Mouse (Mus musculus) hindbrain, embryonic 15.5 days (tissue): ENCODE data around the gene Fto. TPM values are rescaled to one million over a fixed set of nuclear protein-coding genes. Genes with fewer than 3 reads are reported as not detected.

ENCODE experiments used
- ATAC-seq: fragments of 200-750 bp; cut with Nextera tagmentation; 2 replicates; pipeline ENCODE4 v1.8.0; 2017; ENCODE audit warnings: low read depth, moderate number of reproducible peaks, moderate TSS enrichment; ENCODE audit not compliant: low FRiP score
- H3K27ac ChIP-seq: fragments of 300-500 bp; sonication (generic); replicated peaks from 2 replicates; pipeline ENCODE4 v1.5.1; 2015; ENCODE audit warnings: mild to moderate bottlenecking, inconsistent platforms
- H3K27me3 ChIP-seq: fragments of 300-500 bp; sonication (generic); 2 replicates; pipeline ENCODE4 v1.6.1; 2015; ENCODE audit warnings: control low read depth, inconsistent platforms
- H3K36me3 ChIP-seq: fragments of 300-500 bp; sonication (generic); 2 replicates; pipeline ENCODE4 v1.6.1; 2015; ENCODE audit warnings: control low read depth, inconsistent platforms
- H3K4me1 ChIP-seq: fragments of 300-500 bp; sonication (generic); replicated peaks from 2 replicates; pipeline ENCODE4 v1.6.1; 2015; ENCODE audit warnings: control low read depth, inconsistent platforms
- H3K4me2 ChIP-seq: fragments of 300-500 bp; sonication (generic); 2 replicates; pipeline ENCODE4 v1.6.1; 2015; ENCODE audit warnings: moderate library complexity, mild to moderate bottlenecking, inconsistent platforms
- H3K4me3 ChIP-seq: fragments of 300-500 bp; sonication (generic); 2 replicates; pipeline ENCODE4 v1.5.1; 2015; ENCODE audit warnings: mild to moderate bottlenecking, inconsistent platforms
- H3K9ac ChIP-seq: fragments of 300-500 bp; sonication (generic); 2 replicates; pipeline ENCODE4 v1.6.1; 2015; ENCODE audit warnings: inconsistent platforms
- H3K9me3 ChIP-seq: fragments of 300-500 bp; sonication (generic); 2 replicates; pipeline ENCODE4 v1.6.1; 2016; ENCODE audit warnings: control low read depth, inconsistent platforms
- WGBS: fragments of 180-500 bp; shearing (Covaris S2); methylation state at CpG from one replicate; pipeline ENCODE4 v1.1.7; 2015; 5-methylcytosine and 5-hydroxymethylcytosine counted together
- polyA plus RNA-seq: library from polyadenylated mRNA; unstranded; fragments of >200 nt; fragmentation: Nextera tagmentation; extraction: Ambion mirVana; gene quantifications from 2 replicates; pipeline ENCODE4 v1.2.1, GENCODE M21; 2015

Gene Fto
- polyA plus RNA-seq = 138 and 158 TPM in 2 replicates

GRCm38 (mm10) chr8:91312835-91313832 lies at the start of gene Fto, which contains the start of gene Rpgrip1l:
Gene Fto, plus strand, starts transcription at chr8:91313525.
Gene Rpgrip1l, minus strand, starts transcription at chr8:91313262.
- Histone ChIP-seq H3K27ac (peak within 1 kb of the TSS; percentile 86), H3K4me3 (peak within 1 kb of the TSS; percentile 73), H3K4me1 (peaks cover 28% of the 10 kb centered on the region), H3K9me3 (no peaks in the 10 kb centered on the region), H3K4me2 (peak within 1 kb of the TSS; percentile 73), H3K27me3 (no peaks in the 10 kb centered on the region), H3K36me3 (no peaks in the 10 kb centered on the region), H3K9ac (peak within 1 kb of the TSS; percentile 82)
- peak; percentile 99 for ATAC-seq
- under 1% methylated on average over 59 of the region's 59 CpGs for WGBS

DNA sequence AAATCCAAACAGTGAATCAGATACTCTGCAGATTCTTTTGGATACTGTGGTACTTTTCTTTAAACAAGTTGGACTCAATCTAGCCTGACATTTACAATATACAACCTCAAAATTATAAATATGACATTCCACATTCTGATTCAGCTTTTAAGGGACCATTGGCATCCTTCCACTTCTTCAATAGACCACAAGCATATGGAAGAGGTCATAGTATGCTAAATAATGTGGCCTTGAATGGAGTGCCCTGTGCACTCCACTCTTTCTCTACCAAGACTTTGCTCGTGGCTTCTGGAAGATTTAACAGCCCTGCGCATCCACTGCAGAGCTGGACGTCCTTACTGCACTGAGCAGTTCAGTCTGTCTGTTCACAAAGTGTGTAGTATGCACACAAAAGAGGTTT lies 49.4 kb upstream of the Fto start:
- 80% methylated on average over 3 of the region's 3 CpGs for WGBS
- Histone ChIP-seq H3K4me3 (no peak overlapping the region), H3K9ac (no peak overlapping the region), H3K4me1 (no peaks in the 10 kb centered on the region), H3K27me3 (no peaks in the 10 kb centered on the region), H3K9me3 (no peaks in the 10 kb centered on the region), H3K36me3 (no peaks in the 10 kb centered on the region), H3K27ac (no peak overlapping the region), H3K4me2 (no peak overlapping the region)
- ATAC-seq = no peak

- Histone ChIP-seq H3K4me2 (no peak overlapping the region), H3K27me3 (no peaks in the 10 kb centered on the region), H3K9me3 (no peaks in the 10 kb centered on the region), H3K36me3 (peaks cover 3% of the 10 kb centered on the region; the same call in 1 of the 2 replicates), H3K9ac (no peak overlapping the region), H3K27ac (no peak overlapping the region), H3K4me3 (no peak overlapping the region), H3K4me1 (no peaks in the 10 kb centered on the region)
- no peak for ATAC-seq
Measured at GRCm38 (mm10) chr8:91264564-91264963, 48.8 kb upstream of the Fto start.

GRCm38 (mm10) chr8:91269374-91269958 lies 43.9 kb upstream of the Fto start:
- H3K9ac ChIP-seq = no peak overlapping the region
- no peak overlapping the region for H3K27ac ChIP-seq
- H3K4me3 ChIP-seq = no peak overlapping the region
- H3K27me3 ChIP-seq = no peaks in the 10 kb centered on the region
- no peak for ATAC-seq
- H3K9me3 ChIP-seq = no peaks in the 10 kb centered on the region
- no peak overlapping the region for H3K4me2 ChIP-seq
- peaks cover 10% of the 10 kb centered on the region; the same call in 1 of the 2 replicates for H3K36me3 ChIP-seq
- no peaks in the 10 kb centered on the region for H3K4me1 ChIP-seq
- 87% methylated on average over 2 of the region's 2 CpGs for whole genome bisulfite sequencing

- no peaks in the 10 kb centered on the region for H3K9me3 ChIP-seq
- WGBS = 93% methylated on average over 5 of the region's 5 CpGs
- no peaks in the 10 kb centered on the region for H3K27me3 ChIP-seq
- H3K9ac ChIP-seq = no peak overlapping the region
- no peak overlapping the region for H3K4me3 ChIP-seq
- H3K36me3 ChIP-seq = peaks cover 15% of the 10 kb centered on the region; the same call in 1 of the 2 replicates
- no peak overlapping the region for H3K4me2 ChIP-seq
- ATAC-seq = no peak
- H3K4me1 ChIP-seq = no peaks in the 10 kb centered on the region
- no peak overlapping the region for H3K27ac ChIP-seq
Measured at GRCm38 (mm10) chr8:91273493-91273892, 39.8 kb upstream of the Fto start.

GRCm38 (mm10) chr8:91276337-91276736 lies 37.0 kb upstream of the Fto start:
- Histone ChIP-seq H3K9me3 (no peaks in the 10 kb centered on the region), H3K9ac (no peak overlapping the region), H3K36me3 (0 out of 2 replicates have a peak, but pooled peaks cover 10% of the 10 kb centered on the region), H3K4me2 (no peak overlapping the region), H3K27me3 (no peaks in the 10 kb centered on the region), H3K27ac (no peak overlapping the region), H3K4me1 (no peaks in the 10 kb centered on the region), H3K4me3 (no peak overlapping the region)
- 97% methylated on average over 2 of the region's 2 CpGs for WGBS
- no peak for ATAC-seq

- no peak overlapping the region for H3K4me2 ChIP-seq
- 71% methylated on average over 5 of the region's 5 CpGs for WGBS
- no peak for ATAC-seq
- H3K27ac ChIP-seq = no peak overlapping the region
- 0 out of 2 replicates have a peak, but pooled peaks cover 6% of the 10 kb centered on the region for H3K36me3 ChIP-seq
- no peaks in the 10 kb centered on the region for H3K9me3 ChIP-seq
- H3K4me1 ChIP-seq = no peaks in the 10 kb centered on the region
- H3K27me3 ChIP-seq = no peaks in the 10 kb centered on the region
- no peak overlapping the region for H3K9ac ChIP-seq
- H3K4me3 ChIP-seq = no peak overlapping the region
Measured at GRCm38 (mm10) chr8:91278060-91278459, 35.3 kb upstream of the Fto start.

DNA sequence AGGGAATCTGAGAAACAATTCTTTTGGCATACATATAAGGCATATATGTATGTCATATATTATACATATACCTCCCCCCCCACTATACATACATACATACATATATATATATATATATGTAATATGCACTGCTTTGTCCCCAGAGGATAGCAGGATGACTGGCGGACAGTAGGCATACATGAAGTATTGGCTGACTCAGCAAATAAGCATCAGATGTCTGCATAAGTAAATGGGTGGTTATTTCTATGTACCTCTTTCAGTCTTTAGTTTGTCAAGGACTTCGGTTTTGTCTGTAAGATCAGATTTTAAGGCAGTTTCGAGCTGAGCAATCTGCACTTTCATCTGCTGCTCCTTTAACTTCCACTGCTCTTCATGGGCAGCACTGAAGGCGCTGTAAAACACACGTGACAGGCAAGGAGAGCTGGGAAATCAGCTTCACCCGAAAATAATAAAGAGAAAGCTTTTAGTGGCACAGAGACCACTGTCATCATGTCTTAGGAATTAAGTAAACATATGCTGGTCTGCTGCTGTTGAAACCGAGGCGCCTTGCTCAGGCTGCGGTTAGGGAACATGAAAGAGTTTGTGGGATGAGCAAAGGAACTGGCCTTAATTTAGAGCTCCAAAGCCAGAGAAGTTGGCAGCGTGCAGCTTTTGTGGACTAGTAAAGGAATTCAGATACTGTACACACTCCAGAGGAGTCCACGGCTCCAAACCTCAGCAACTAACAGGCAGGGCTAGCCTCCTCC lies 32.7 kb upstream of the Fto start:
- no peaks in the 10 kb centered on the region for H3K36me3 ChIP-seq
- no peaks in the 10 kb centered on the region for H3K4me1 ChIP-seq
- no peak overlapping the region for H3K9ac ChIP-seq
- 87% methylated on average over 11 of the region's 11 CpGs for WGBS
- ATAC-seq = no peak
- no peak overlapping the region for H3K4me2 ChIP-seq
- H3K27ac ChIP-seq = no peak overlapping the region
- H3K4me3 ChIP-seq = no peak overlapping the region
- no peaks in the 10 kb centered on the region for H3K9me3 ChIP-seq
- H3K27me3 ChIP-seq = no peaks in the 10 kb centered on the region

GRCm38 (mm10) chr8:91281545-91281944 lies 31.8 kb upstream of the Fto start:
- no peak overlapping the region for H3K27ac ChIP-seq
- H3K9ac ChIP-seq = no peak overlapping the region
- H3K27me3 ChIP-seq = no peaks in the 10 kb centered on the region
- H3K36me3 ChIP-seq = no peaks in the 10 kb centered on the region
- no peak overlapping the region for H3K4me2 ChIP-seq
- ATAC-seq = no peak
- no peaks in the 10 kb centered on the region for H3K4me1 ChIP-seq
- no peaks in the 10 kb centered on the region for H3K9me3 ChIP-seq
- H3K4me3 ChIP-seq = no peak overlapping the region
- 89% methylated on average over 8 of the region's 8 CpGs for WGBS

GRCm38 (mm10) chr8:91282655-91283054 lies 30.7 kb upstream of the Fto start:
- no peak overlapping the region for H3K4me2 ChIP-seq
- H3K27ac ChIP-seq = no peak overlapping the region
- no peaks in the 10 kb centered on the region for H3K4me1 ChIP-seq
- 68% methylated on average over 5 of the region's 5 CpGs for WGBS
- ATAC-seq = no peak
- no peak overlapping the region for H3K9ac ChIP-seq
- no peaks in the 10 kb centered on the region for H3K36me3 ChIP-seq
- H3K9me3 ChIP-seq = no peaks in the 10 kb centered on the region
- H3K27me3 ChIP-seq = no peaks in the 10 kb centered on the region
- H3K4me3 ChIP-seq = no peak overlapping the region

DNA sequence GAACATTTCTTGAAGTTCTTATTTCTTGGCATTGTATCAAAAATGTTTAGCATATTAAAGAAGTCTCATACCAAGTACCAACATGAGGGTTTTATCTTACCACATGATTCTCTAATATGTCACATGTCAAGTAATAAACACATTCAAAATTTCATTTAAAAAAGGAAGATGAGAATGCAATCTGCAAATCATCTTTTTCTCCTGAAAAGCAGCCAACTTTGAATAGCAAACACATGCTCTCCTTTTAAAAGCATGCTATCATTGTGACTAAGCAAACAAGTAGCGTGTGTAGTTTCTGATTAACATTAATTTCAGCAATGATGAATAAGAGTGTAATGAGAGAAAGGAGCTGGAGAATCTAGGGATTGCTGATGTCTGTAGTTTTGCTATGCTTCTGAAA lies 29.5 kb upstream of the Fto start:
- Histone ChIP-seq H3K27ac (no peak overlapping the region), H3K4me2 (no peak overlapping the region), H3K27me3 (no peaks in the 10 kb centered on the region), H3K4me3 (no peak overlapping the region), H3K9ac (no peak overlapping the region), H3K36me3 (no peaks in the 10 kb centered on the region), H3K9me3 (no peaks in the 10 kb centered on the region), H3K4me1 (no peaks in the 10 kb centered on the region)
- no peak for ATAC-seq
- WGBS = 83% methylated on average over 1 of the region's 1 CpGs

- 74% methylated on average over 8 of the region's 8 CpGs for WGBS
- H3K4me2 ChIP-seq = no peak overlapping the region
- no peaks in the 10 kb centered on the region for H3K9me3 ChIP-seq
- no peak overlapping the region for H3K4me3 ChIP-seq
- H3K27me3 ChIP-seq = no peaks in the 10 kb centered on the region
- no peak for ATAC-seq
- no peak overlapping the region for H3K27ac ChIP-seq
- no peaks in the 10 kb centered on the region for H3K4me1 ChIP-seq
- no peaks in the 10 kb centered on the region for H3K36me3 ChIP-seq
- H3K9ac ChIP-seq = no peak overlapping the region
Measured at GRCm38 (mm10) chr8:91286237-91286636, 27.1 kb upstream of the Fto start.
